Mouse (Mus musculus): ENCODE data around the gene Vdr.

Gene Vdr

DNA sequence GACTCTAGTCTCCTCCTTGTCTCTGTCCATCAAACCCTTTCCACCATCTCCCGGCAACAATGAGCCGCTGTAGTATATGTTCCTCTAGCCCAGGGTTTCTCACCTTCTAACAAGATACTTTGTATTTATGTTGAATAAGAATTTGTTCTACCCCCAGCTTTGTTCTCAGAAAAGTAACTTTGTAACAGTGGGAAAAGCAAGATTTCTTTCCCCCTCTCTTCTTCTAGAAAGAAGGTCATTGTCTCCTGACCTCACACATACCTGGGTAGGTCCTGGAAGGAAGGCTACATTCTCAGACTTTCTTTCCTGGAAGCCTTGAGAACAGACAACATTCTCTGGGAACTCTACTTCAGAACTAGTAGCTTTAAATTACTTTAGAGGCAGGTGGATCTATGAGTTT is at the start of gene Vdr:
Gene Vdr, minus strand, starts transcription at position 101 of the 400 bp plus-strand sequence.
- no peak for DNase-seq

DNA sequence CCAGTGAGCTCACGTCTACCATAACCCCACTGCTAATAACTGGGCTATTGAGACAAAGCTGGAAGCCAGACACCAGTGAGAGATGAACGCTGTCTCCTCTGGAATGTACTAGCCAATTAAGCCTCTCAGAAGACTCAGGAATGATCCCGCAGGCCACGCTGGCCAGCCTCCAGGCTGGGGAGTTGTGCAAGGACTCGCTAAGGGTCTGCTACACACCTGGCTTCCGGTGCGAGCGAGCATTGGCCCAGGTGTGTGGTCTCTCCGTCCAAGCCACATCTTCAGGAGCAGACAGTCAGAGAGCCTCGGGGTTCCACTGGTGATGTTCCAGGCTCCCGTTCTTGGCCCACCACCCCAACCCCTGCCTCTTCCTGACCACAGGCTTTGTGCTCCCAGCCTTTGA is 46.0 kb upstream of the Vdr start:
- no peak for DNase-seq

DNA sequence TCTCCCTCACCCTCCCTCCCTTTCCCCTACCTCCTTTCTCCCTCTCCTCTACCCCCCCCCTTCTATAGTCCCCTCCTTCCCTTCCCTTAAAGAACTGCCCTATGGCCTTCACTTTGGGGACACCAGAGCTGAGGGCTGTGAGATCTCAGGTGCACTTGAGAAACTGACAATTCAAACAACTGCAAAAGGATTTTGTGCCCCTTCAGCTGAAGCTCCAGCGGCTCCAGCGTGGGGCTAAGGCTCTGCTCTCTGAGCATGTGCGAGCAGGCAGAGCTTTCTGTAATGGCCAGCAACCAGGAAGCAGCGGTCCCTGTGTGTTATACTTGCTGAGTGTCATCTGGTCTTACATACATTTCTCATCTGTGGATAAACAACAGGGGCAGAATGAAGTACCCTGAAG is 45.3 kb upstream of the Vdr start:
- DNase-seq, result no peak

DNA sequence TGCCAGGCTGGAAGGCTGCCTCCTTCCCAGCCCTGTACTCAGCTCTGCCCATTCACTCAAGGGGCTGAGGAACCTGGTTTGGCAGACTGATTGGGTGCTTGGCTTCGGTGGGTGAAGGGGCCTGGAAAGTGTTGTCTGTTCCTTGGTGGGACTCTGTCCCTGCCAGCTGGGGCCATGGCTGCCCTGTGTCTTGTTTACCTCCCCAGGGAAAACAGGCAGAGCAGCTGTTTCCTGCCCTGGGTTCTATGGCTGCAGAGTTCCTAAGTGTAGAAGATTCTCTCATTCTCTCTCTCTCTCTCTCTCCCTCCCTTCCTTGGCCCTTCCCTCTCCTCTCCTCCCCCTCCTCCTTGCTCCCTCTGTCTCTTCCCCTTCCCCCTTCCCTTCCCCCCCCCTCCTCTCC is 44.9 kb upstream of the Vdr start:
- no peak for DNase-seq

DNA sequence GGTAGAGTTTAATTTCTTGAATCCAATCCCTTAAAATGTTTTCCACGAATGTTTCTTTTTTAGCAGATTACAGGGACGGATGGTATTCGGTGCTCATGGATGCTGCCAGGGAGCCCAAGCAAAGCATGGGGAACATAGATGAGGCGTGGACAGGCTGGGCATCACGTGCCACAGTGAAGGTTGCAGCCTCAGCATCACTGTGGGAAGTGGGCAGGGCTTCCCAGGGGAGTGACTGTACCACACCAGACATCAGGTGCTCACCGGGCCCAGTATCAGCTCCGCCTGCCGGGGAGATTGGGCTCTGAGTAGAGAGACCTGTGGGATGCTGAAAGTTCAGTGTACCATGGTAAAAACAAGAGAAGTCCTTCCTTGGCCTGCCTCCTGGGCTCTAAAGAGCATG is 44.2 kb upstream of the Vdr start:
- DNase-seq, result no peak

GRCm38 (mm10) chr15:97952889-97953189 is 42.4 kb upstream of the Vdr start:
- no peak for DNase-seq

DNA sequence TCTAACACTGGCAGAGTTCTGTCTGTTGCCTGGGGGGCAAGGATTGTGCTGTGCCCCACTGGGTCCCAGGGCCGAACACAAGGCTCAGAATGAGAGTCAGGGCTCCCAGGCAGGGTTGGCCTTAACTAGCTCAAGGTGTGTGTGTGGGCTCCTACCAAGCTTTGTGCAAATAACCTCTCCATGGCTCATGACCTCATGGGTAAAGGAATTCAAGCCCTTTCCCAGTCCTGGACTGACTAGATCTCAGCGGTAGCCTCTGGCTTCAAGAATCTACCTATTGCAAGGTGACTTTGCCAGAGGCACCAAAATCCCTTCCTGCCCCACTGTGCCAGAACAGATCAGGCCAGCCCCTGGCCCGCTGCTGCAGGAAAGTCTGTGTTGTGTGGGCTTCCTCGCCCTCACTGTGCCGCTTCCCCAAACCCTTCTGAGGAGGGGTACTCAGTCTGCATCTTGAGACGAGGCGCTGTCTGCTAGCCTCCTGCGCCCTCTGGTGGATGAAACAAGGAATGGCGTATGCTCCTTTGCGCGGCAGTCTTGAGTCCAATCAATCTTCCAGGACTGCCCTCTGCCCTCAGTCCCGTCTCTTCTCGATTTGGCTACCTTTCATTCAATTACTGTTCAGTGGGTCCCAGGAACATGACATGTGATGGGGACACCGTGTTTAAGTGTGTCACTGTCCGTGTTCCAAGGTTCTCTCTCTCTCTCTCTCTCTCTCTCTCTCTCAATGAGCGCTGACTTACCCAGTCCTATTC is 41.9 kb upstream of the Vdr start:
- peak; percentile 66 for DNase-seq

DNA sequence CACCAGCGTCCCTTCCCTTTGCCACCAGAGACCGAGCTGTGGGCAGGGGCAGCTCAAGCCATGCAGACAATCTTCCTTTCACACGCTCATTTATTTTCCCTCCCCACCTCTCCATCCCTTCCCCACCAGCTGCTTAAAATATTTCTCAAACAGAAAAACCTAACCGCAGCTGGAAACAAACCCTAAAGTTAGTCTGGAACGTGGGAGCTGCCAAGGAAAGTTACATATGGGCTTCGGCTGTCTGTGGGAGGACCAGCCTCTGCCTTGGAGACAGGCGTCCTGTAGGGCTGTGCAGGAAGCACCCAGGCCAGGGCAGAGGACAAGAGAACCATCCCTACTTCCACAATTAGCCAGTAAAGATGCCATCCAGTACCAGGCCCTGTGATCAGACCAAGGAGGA is 39.8 kb upstream of the Vdr start:
- DNase-seq, result no peak

GRCm38 (mm10) chr15:97949706-97950105 is 39.3 kb upstream of the Vdr start:
- DNase-seq, result no peak

GRCm38 (mm10) chr15:97948720-97949119 is 38.3 kb upstream of the Vdr start:
- DNase-seq, result no peak

- no peak for DNase-seq
Observed at GRCm38 (mm10) chr15:97945656-97946315, 35.4 kb upstream of the Vdr start.

DNA sequence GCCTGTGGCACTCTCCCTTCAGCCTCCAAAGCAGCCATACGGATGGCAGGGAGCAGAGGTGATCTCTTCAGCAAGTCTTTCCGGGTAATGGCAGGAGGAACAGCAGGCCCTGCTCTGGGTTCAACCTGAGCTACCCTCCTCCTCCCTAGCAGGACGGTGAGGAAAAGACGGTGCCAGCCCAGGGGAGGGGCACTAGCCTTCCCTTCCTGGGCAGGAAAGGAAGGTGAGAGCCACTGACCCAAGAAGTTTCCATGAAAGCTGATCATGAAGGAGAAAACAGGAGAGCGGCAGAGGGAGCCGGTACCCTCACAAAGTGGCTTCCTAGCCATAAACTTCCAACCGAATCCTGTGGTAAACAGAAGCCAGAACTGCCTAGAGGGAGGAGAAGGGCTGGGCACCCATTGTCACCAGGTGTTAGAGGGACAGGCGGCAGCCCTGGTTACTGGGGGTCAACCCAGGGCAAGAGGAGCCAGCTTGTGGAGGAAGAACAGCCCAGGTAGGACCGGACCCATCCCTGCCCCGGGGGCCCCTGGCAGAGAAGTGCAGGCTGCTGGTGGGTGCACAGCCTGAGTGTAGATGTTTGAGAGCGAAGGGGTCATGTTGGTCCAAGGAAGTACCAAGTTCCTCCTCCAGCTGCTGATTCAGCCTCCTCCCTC is 34.6 kb upstream of the Vdr start:
- DNase-seq, result no peak

DNA sequence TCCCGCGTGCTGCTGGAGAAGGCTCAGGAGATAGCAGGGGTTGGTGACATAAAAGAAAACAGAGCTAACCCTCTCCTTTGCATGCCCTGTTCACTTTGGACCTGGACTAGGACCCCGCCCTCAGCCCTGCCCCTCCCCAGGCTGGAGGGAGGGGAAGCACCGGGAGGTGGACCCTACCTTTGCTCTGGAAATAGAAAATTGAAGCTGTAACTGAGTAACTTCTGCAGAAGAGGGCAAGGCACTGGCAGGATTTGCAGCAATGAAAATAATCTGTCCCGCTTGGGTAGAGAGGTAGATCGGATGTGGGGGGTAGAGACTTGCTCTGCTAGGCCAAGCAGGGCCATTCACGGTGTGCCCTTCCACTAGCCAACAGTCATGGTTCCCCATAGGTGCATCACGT is 32.9 kb upstream of the Vdr start:
- no peak for DNase-seq

DNA sequence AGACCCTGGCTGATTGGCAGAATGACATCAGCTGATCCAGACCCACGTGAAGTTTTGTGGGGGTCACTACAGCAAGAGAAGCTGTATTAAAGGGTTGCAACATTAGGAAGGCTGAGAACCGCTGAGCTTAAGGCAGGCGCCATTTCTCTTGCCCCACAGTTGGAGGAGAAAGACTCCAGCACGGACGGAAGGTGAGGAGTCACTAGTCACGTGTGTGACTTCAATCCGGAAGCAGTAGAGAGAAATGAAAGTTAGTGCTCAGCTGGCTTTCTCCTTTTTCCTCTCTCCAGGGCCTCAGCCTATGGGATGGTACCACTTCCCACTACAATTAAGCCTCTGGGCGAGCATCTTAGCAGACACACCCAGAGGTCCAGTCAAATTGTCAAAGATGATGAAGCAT is 32.1 kb upstream of the Vdr start:
- DNase-seq, result no peak

DNA sequence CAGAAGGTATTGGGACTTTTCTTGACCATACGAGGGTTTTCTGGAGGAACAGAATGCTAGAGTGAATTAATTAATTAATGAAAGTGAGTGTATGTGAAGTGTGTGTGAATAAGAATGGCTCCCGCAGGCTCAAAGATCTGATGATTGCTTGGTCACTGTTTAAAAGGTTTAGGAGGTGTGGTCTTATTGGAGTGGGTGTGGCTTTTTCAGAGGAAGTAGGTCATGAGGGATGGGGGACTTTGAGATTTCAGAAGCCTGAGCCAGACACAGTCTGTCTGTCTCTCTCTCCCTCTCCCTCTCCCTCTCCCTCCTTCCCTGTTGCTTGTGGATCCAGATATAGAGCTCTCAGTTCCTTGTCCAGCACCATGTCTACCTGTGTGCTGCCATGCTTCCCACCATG is 30.9 kb upstream of the Vdr start:
- DNase-seq, result no peak

GRCm38 (mm10) chr15:97940088-97940487 is 29.7 kb upstream of the Vdr start:
- DNase-seq, result no peak

DNA sequence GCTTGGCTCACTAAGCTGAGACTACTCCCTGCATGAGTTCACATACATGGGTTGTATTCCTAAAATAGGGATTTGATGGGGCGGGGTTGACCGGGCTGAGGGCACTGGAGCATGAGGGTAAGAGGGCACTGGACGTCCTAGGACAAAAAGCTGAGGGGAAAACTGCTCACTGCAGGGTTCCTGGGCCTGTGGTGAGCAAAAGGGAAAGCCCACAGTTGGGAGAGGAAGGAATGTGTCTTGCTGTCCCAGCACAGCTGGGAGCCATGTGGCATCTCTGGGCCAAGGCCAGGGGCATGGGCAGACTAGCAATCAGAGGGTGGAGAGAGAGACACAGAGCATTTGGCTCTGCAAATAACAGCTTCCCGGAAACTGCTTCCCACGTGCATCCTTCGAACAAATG is 28.1 kb upstream of the Vdr start:
- peak; percentile 54 for DNase-seq

DNA sequence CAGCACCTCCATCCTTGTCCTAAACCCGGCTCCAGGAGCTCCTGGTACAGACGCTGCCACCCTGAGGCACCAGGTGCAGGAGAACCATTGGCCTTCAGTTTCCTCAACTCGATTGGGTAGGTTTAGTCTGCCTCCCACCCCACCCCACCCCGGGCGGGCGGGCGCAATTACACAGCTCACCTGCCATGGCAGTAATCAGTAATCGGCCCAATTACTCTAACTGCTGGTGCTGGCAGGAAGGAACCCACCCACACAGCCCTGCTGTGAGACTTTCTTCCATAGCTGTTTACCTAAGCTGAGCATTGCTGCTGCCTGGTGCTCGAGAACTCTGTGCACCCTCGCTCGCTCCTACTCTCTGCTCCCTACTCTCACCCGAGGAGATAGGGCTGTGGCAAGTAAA is 22.0 kb upstream of the Vdr start:
- no peak for DNase-seq

- DNase-seq, result no peak
Observed at GRCm38 (mm10) chr15:97929259-97929824, 18.9 kb upstream of the Vdr start.

- DNase-seq, result no peak
Observed at GRCm38 (mm10) chr15:97927821-97928220, 17.4 kb upstream of the Vdr start.

DNA sequence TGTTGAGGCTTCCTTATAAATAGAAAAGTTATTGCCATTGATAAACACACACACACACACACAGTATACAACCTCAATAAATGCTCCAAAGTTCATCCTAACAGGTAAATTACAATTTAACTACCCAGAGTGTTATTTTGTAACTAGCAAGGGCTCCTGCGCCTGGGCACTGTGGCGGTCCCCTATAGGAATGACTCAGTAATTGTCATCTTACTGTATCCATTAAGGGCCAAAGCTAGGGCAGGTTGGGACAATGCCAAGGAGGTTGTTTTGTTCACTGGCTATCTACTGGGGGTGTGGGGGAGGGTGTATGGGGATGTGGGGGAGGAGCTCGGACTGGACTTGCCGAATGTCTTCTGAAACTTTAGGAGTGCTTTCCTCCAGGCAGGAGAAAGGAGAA is 16.6 kb upstream of the Vdr start:
- DNase-seq, result no peak

DNA sequence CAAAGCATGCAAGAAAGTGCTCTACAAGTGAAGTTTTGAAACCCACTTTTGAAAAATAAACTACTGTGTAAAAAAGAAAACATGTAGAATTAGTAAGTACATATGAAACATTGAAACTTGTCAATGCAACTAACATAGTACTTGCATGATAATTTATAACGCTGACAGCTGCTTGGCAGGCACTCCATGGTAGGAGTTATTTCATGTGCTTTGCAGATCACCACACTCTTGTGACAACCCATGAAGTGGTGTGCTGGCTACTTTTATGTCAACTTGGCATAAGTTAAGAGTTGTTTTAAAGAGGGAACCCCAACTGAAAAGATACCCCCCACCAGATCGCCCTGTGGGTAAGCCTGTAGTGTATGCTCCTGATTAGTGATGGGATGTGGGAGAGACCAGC is 12.0 kb upstream of the Vdr start:
- DNase-seq, result no peak

GRCm38 (mm10) chr15:97921796-97922195 is 11.4 kb upstream of the Vdr start:
- no peak for DNase-seq

DNA sequence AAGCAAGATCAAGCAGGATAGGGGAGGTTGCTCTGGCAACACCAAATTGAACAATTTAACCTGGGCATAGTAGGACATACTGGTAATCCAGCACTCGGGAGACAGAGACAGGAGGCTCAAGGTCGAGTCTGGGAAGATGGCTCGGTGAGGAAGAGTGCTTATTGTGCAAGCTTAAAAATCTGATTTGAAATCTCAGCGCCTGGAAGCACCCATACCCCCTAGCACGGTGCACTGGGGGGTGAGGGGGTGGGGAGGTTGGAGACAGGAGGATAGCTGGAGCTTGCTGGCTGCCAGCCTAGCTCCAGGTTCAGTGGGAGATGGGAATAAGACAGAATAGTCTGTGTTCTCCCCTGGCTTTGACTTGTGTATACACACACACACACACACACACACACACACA is 9.9 kb upstream of the Vdr start:
- DNase-seq, result no peak

Measured in lung, postnatal 10 days (tissue).